Mouse (Mus musculus): ENCODE results near the gene Akap8l.

- no peak for TF ChIP-seq CTCF (IDR thresholded peaks at IDR 0.05; ENCODE audit: insufficient read depth, low read length)
- no peak for TF ChIP-seq POLR2A (IDR thresholded peaks at IDR 0.05; ENCODE audit: borderline replicate concordance, extremely low read depth, low read depth, low read length)
Observed at GRCm38 (mm10) chr17:32358192-32358942, 8.0 kb upstream of the Akap8l start.
